Mouse (Mus musculus) gastrocnemius, postnatal 25 days (tissue): ENCODE results near the gene Stk26. TPM values are rescaled to one million over a fixed set of nuclear protein-coding genes. Genes with fewer than 3 reads are reported as not detected.

Experiments
- DNase-seq: peaks from one replicate; pipeline ENCODE4 v3.0.0; 2022
- total RNA-seq, 2 experiments: library from RNA; stranded (reverse); gene quantifications; 1 replicate in 1 of 2; 2 replicates in 1 of 2; pipeline ENCODE4 v1.2.3; 2021

Stk26 gene
- total RNA-seq, 2 experiments from 2014 or later: 1.4 to 1.6 TPM

GRCm38 (mm10) chrX:50926893-50927545 lies 86.2 kb downstream of the Stk26 start:
- DNase-seq: no peak

GRCm38 (mm10) chrX:50930309-50930708 lies 89.5 kb downstream of the Stk26 start:
- DNase-seq: no peak

- no peak for DNase-seq
Measured at GRCm38 (mm10) chrX:50937117-50937516, 96.3 kb downstream of the Stk26 start.

GRCm38 (mm10) chrX:50942610-50943009 lies 101.8 kb downstream of the Stk26 start, which contains the start of gene Frmd7:
Frmd7 (minus strand) TSS chrX:50942710.
- DNase-seq: no peak

Other genes with a start within 250 kb of the Stk26 start
- under 1 TPM; 0.32 to 0.41 TPM for gene Frmd7, start 101.7 kb downstream of the Stk26 start, total RNA-seq
- gene Rap2c, start 177.0 kb downstream of the Stk26 start, total RNA-seq: 10 to 100 TPM; 21.0 to 22.0 TPM